Mouse (Mus musculus): ENCODE measurements at regions not wholly inside any gene's neighbourhood (a gene's known extent, or its start where the extent isn't known, plus 50 kb on each side); places are given as distances from the start of the nearest gene placed in this dataset.

- no peak overlapping the region for H3K9ac ChIP-seq (ENCODE audit: control insufficient read depth, low read depth, low read length, poor library complexity, severe bottlenecking)
- no peaks in the 10 kb centered on the region for H3K9me3 ChIP-seq (replicated peaks; ENCODE audit: insufficient read depth, low read length)
- no peak for DNase-seq (ENCODE audit: low read depth, low spot score)
- H3K4me3 ChIP-seq (ENCODE audit: control insufficient read depth in 1 of 2, insufficient read depth in 1 of 2, low read depth in 2 of 2, low read length in 2 of 2), result no peak overlapping the region
- no peaks in the 10 kb centered on the region for H3K79me2 ChIP-seq (ENCODE audit: control insufficient read depth, insufficient read depth, low read length, poor library complexity)
- no peaks in the 10 kb centered on the region for H3K36me3 ChIP-seq (ENCODE audit: control insufficient read depth in 1 of 2, insufficient read depth in 2 of 2, low read length in 2 of 2)
- H3K4me1 ChIP-seq (ENCODE audit: control insufficient read depth in 1 of 2, insufficient read depth in 2 of 2, low read length in 2 of 2), result no peaks in the 10 kb centered on the region
- TF ChIP-seq KAT2A (conservative IDR thresholded peaks at IDR 0.05; ENCODE audit: low read depth, low read length) (no peak), CHD1 (IDR thresholded peaks at IDR 0.05; ENCODE audit: low read depth, low read length) (no peak), USF2 (IDR thresholded peaks at IDR 0.05; ENCODE audit: borderline replicate concordance in 1 of 2, insufficient read depth in 1 of 2, low read depth in 1 of 2, low read length in 2 of 2) (no peak), JUND (IDR thresholded peaks at IDR 0.05; ENCODE audit: low read depth, low read length) (no peak), MAFK (IDR thresholded peaks at IDR 0.05; ENCODE audit: borderline replicate concordance, low read depth, low read length) (no peak), CTCF (IDR thresholded peaks at IDR 0.05 in 2 of 3, conservative IDR thresholded peaks at IDR 0.05 in 1 of 3; ENCODE audit: control insufficient read depth in 1 of 3, insufficient read depth in 1 of 3, low read depth in 2 of 3, low read length in 3 of 3, poor library complexity in 1 of 3, severe bottlenecking in 1 of 3) (no peak), BHLHE40 (IDR thresholded peaks at IDR 0.05; ENCODE audit: borderline replicate concordance, low read depth, low read length) (no peak), GABPA (IDR thresholded peaks at IDR 0.05; ENCODE audit: low read depth, low read length) (no peak), SIN3A (IDR thresholded peaks at IDR 0.05; ENCODE audit: low read length) (no peak), SMC3 (IDR thresholded peaks at IDR 0.05; ENCODE audit: low read depth, low read length) (no peak), MAZ (IDR thresholded peaks at IDR 0.05; ENCODE audit: low read depth, low read length) (no peak), TAL1 (IDR thresholded peaks at IDR 0.05; ENCODE audit: low read length) (no peak), MYB (IDR thresholded peaks at IDR 0.05; ENCODE audit: low read depth, low read length) (no peak), MXI1 (IDR thresholded peaks at IDR 0.05; ENCODE audit: low read depth, low read length) (no peak), POLR2AphosphoS5 (IDR thresholded peaks at IDR 0.05; ENCODE audit: borderline replicate concordance, low read depth, low read length) (no peak)
- H3K27ac ChIP-seq (ENCODE audit: control insufficient read depth, low read depth, low read length), result no peak overlapping the region
- no peaks in the 10 kb centered on the region for H3K27me3 ChIP-seq (ENCODE audit: control insufficient read depth in 1 of 2, insufficient read depth in 2 of 2, low read length in 2 of 2)
These were observed 148.2 kb downstream of the 4930564D02Rik start for GRCm38 (mm10) chr3:105214867-105215266.

GRCm38 (mm10) chr3:105215729-105216128 lies 149.1 kb downstream of the 4930564D02Rik start:
- DNase-seq (ENCODE audit: low read depth, low spot score), result no peak
- no peaks in the 10 kb centered on the region for H3K79me2 ChIP-seq (ENCODE audit: control insufficient read depth, insufficient read depth, low read length, poor library complexity)
- H3K27me3 ChIP-seq (ENCODE audit: control insufficient read depth in 1 of 2, insufficient read depth in 2 of 2, low read length in 2 of 2), result no peaks in the 10 kb centered on the region
- TF ChIP-seq NRF1 (IDR thresholded peaks at IDR 0.05; ENCODE audit: insufficient read depth, low read depth, low read length, poor library complexity, severe bottlenecking) (no peak), RCOR1 (IDR thresholded peaks at IDR 0.05; ENCODE audit: low read depth, low read length) (no peak), POLR2AphosphoS5 (IDR thresholded peaks at IDR 0.05; ENCODE audit: borderline replicate concordance, low read depth, low read length) (no peak), GATA1 (IDR thresholded peaks at IDR 0.05; ENCODE audit: low read depth, low read length) (no peak), ZNF384 (IDR thresholded peaks at IDR 0.05; ENCODE audit: low read depth, low read length) (no peak), NELFE (IDR thresholded peaks at IDR 0.05; ENCODE audit: low read depth, low read length) (no peak), ETS1 (IDR thresholded peaks at IDR 0.05; ENCODE audit: low read depth, low read length) (no peak), POLR2AphosphoS2 (IDR thresholded peaks at IDR 0.05; ENCODE audit: low read length) (no peak), RAD21 (IDR thresholded peaks at IDR 0.05; ENCODE audit: low read depth, low read length) (no peak), HCFC1 (IDR thresholded peaks at IDR 0.05; ENCODE audit: low read depth, low read length) (no peak), ELF1 (IDR thresholded peaks at IDR 0.05; ENCODE audit: low read depth, low read length) (no peak), GABPA (IDR thresholded peaks at IDR 0.05; ENCODE audit: low read depth, low read length) (no peak), MAZ (IDR thresholded peaks at IDR 0.05; ENCODE audit: low read depth, low read length) (no peak), E2F4 (IDR thresholded peaks at IDR 0.05; ENCODE audit: borderline replicate concordance, low read depth, low read length) (no peak), CTCF (IDR thresholded peaks at IDR 0.05 in 2 of 3, conservative IDR thresholded peaks at IDR 0.05 in 1 of 3; ENCODE audit: control insufficient read depth in 1 of 3, insufficient read depth in 1 of 3, low read depth in 2 of 3, low read length in 3 of 3, poor library complexity in 1 of 3, severe bottlenecking in 1 of 3) (no peak), MXI1 (IDR thresholded peaks at IDR 0.05; ENCODE audit: low read depth, low read length) (no peak), MEF2A (IDR thresholded peaks at IDR 0.05; ENCODE audit: extremely low read depth, insufficient replicate concordance, low read depth, low read length, poor library complexity, severe bottlenecking) (no peak), EP300 (IDR thresholded peaks at IDR 0.05; ENCODE audit: low read depth in 1 of 2, low read length in 2 of 2) (no peak), MYB (IDR thresholded peaks at IDR 0.05; ENCODE audit: low read depth, low read length) (no peak)
- no peaks in the 10 kb centered on the region for H3K36me3 ChIP-seq (ENCODE audit: control insufficient read depth in 1 of 2, insufficient read depth in 2 of 2, low read length in 2 of 2)
- H3K9ac ChIP-seq (ENCODE audit: control insufficient read depth, low read depth, low read length, poor library complexity, severe bottlenecking), result no peak overlapping the region
- no peak overlapping the region for H3K4me3 ChIP-seq (ENCODE audit: control insufficient read depth in 1 of 2, insufficient read depth in 1 of 2, low read depth in 2 of 2, low read length in 2 of 2)
- H3K27ac ChIP-seq (ENCODE audit: control insufficient read depth, low read depth, low read length), result no peak overlapping the region
- H3K4me1 ChIP-seq (ENCODE audit: control insufficient read depth in 1 of 2, insufficient read depth in 2 of 2, low read length in 2 of 2), result no peaks in the 10 kb centered on the region
- H3K9me3 ChIP-seq (replicated peaks; ENCODE audit: insufficient read depth, low read length), result no peaks in the 10 kb centered on the region
